ENCODE assay signal across 19 mouse cellular contexts in the genomic region with DNA sequence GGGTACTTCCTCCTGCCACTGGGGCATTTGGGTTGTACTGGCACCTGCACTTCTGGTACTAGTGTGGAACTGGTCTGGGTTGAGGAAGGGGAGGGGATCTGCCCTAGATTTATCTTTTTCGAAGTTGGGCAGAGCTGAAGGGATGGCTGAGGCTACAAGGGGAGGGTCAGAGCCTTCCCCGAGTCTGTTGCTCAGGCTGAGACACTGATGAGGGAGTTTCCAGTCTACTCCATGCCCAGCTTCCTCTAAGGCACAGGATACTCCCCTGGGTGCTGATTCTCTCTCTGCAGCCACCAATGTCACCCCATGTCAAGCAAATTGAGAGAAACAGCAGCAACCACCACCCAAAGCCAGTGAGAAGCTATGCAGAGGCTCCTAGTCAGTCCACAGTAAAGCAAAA. TPM values are rescaled to one million over a fixed set of nuclear protein-coding genes. Genes with fewer than 3 reads are reported as not detected.
DNase-seq lines count a peak whose midpoint lies in the region; ATAC-seq and TF ChIP-seq lines count a peak whose summit lies in the region.
"Had no signal": no experiment of that assay in that cellular context is flagged by ENCODE, and none has a peak within 500 bp of the region (broad histone marks: within the 10 kb centered on the region; RNA-seq: fewer than 3 reads in every experiment).

No protein-coding gene starts in this region.

- 72% methylated on average over 2 of the region's 2 CpGs for WGBS in hindbrain, embryonic 10.5 days
- WGBS in hindbrain, embryonic 11.5 days, result 74% methylated on average over 2 of the region's 2 CpGs
- 59% methylated on average over 2 of the region's 2 CpGs for WGBS in lung, embryonic 16.5 days
- 27% methylated on average over 2 of the region's 2 CpGs for WGBS in liver, embryonic 12.5 days (ENCODE audit: insufficient replicate concordance)

- no peak overlapping the region for H3K9ac ChIP-seq in hindbrain, embryonic 11.5 days (ENCODE audit: low read depth, low read length)
- H3K9ac ChIP-seq in lung, embryonic 16.5 days (ENCODE audit: low read length), result no peak overlapping the region
- H3K9ac ChIP-seq in liver, embryonic 12.5 days, result no peak overlapping the region
- H3K9ac ChIP-seq: forebrain, postnatal 0 days; hindbrain, embryonic 15.5 days; liver, embryonic 14.5 days; midbrain, embryonic 12.5 days had no signal

- peak overlapping the region; percentile 88 for H3K27ac ChIP-seq in gastrocnemius, adult 2 months
- 0 out of 2 replicates have a peak overlapping the region, but pooled peaks have one; percentile 35 for H3K27ac ChIP-seq in hindbrain, embryonic 10.5 days
- H3K27ac ChIP-seq in hindbrain, embryonic 11.5 days (ENCODE audit: low read depth, low read length), result no peak overlapping the region
- peak overlapping the region; percentile 84 for H3K27ac ChIP-seq in lung, embryonic 16.5 days (ENCODE audit: low read length)
- 0 out of 2 replicates have a peak overlapping the region, but pooled peaks have one; percentile 31 for H3K27ac ChIP-seq in liver, embryonic 12.5 days
- H3K27ac ChIP-seq: liver, embryonic 14.5 days; midbrain, embryonic 12.5 days had no signal

- no peaks in the 10 kb centered on the region for H3K36me3 ChIP-seq in hindbrain, embryonic 10.5 days
- H3K36me3 ChIP-seq in hindbrain, embryonic 11.5 days (ENCODE audit: control insufficient read depth, insufficient read depth, low read length), result no peaks in the 10 kb centered on the region
- H3K36me3 ChIP-seq in lung, embryonic 16.5 days (ENCODE audit: control insufficient read depth, insufficient read depth, low read length), result no peaks in the 10 kb centered on the region; the same call in 1 of the 2 replicates
- H3K36me3 ChIP-seq in liver, embryonic 12.5 days, result no peaks in the 10 kb centered on the region
- H3K36me3 ChIP-seq: hindbrain, embryonic 15.5 days; midbrain, embryonic 12.5 days had no signal

- peaks cover 57% of the 10 kb centered on the region for H3K27me3 ChIP-seq in hindbrain, embryonic 10.5 days (ENCODE audit: insufficient read depth, poor library complexity, severe bottlenecking)
- peaks cover 8% of the 10 kb centered on the region for H3K27me3 ChIP-seq in hindbrain, embryonic 11.5 days (ENCODE audit: control insufficient read depth, insufficient read depth, low read length)
- no peaks in the 10 kb centered on the region for H3K27me3 ChIP-seq in lung, embryonic 16.5 days (ENCODE audit: control insufficient read depth, insufficient read depth, low read depth, low read length)
- H3K27me3 ChIP-seq in liver, embryonic 12.5 days (replicated peaks), result peaks cover 62% of the 10 kb centered on the region
- H3K27me3 ChIP-seq: Patski had no signal

- DNase-seq in gastrocnemius, adult 2 months, result no peak
- DNase-seq in gastrocnemius, postnatal 10 days, result no peak
- no peak for DNase-seq in hindbrain, embryonic 10.5 days (ENCODE audit: low spot score)
- no peak for DNase-seq in hindbrain, embryonic 11.5 days (ENCODE audit: low spot score)
- DNase-seq in lung, postnatal 25 days (ENCODE audit: low spot score), result no peak
- DNase-seq: cerebellum, adult 9-10 months; embryo, embryonic 11 days; forebrain, postnatal 0 days; gastrocnemius, postnatal 14 days; right cerebral cortex, postnatal 4 days had no signal

- no peaks in the 10 kb centered on the region for H3K9me3 ChIP-seq in hindbrain, embryonic 10.5 days
- H3K9me3 ChIP-seq in hindbrain, embryonic 11.5 days (ENCODE audit: control insufficient read depth, low read length), result no peaks in the 10 kb centered on the region
- no peaks in the 10 kb centered on the region for H3K9me3 ChIP-seq in lung, embryonic 16.5 days (ENCODE audit: control insufficient read depth, low read length)
- no peaks in the 10 kb centered on the region for H3K9me3 ChIP-seq in liver, embryonic 12.5 days (replicated peaks)
- H3K9me3 ChIP-seq: hindbrain, embryonic 15.5 days; midbrain, embryonic 12.5 days had no signal

- H3K4me2 ChIP-seq in hindbrain, embryonic 11.5 days (replicated peaks; ENCODE audit: low read depth, low read length), result no peak overlapping the region
- H3K4me2 ChIP-seq in lung, embryonic 16.5 days (ENCODE audit: low read depth, low read length), result no peak overlapping the region
- no peak overlapping the region for H3K4me2 ChIP-seq in liver, embryonic 12.5 days
- H3K4me2 ChIP-seq: hindbrain, embryonic 15.5 days; midbrain, embryonic 12.5 days had no signal

- ATAC-seq in hindbrain, embryonic 11.5 days (ENCODE audit: low FRiP score), result no peak
- ATAC-seq in lung, embryonic 16.5 days (ENCODE audit: low read depth), result no peak
- ATAC-seq in liver, embryonic 12.5 days, result no peak
- ATAC-seq in megakaryocyte, adult 5-6 weeks (ENCODE audit: poor library complexity, severe bottlenecking), result no peak
- ATAC-seq: forebrain, postnatal 0 days; Patski had no signal

- no peak for TF ChIP-seq CTCF in gastrocnemius, adult 2 months (IDR thresholded peaks at IDR 0.05)

- peak overlapping the region; percentile 83 for H3K4me3 ChIP-seq in gastrocnemius, adult 2 months
- no peak overlapping the region for H3K4me3 ChIP-seq in hindbrain, embryonic 10.5 days
- no peak overlapping the region for H3K4me3 ChIP-seq in hindbrain, embryonic 11.5 days (ENCODE audit: low read depth, low read length)
- H3K4me3 ChIP-seq in lung, embryonic 16.5 days (ENCODE audit: low read length), result no peak overlapping the region
- no peak overlapping the region for H3K4me3 ChIP-seq in liver, embryonic 12.5 days
- H3K4me3 ChIP-seq: erythroblast, embryonic 14.5 days; hindbrain, embryonic 15.5 days; midbrain, embryonic 12.5 days; myocyte had no signal

- H3K4me1 ChIP-seq in hindbrain, embryonic 10.5 days (replicated peaks), result peaks cover 21% of the 10 kb centered on the region
- no peaks in the 10 kb centered on the region for H3K4me1 ChIP-seq in hindbrain, embryonic 11.5 days (replicated peaks; ENCODE audit: control insufficient read depth, insufficient read depth, low read length)
- H3K4me1 ChIP-seq in lung, embryonic 16.5 days (replicated peaks; ENCODE audit: control insufficient read depth, insufficient read depth, low read length), result peaks cover 19% of the 10 kb centered on the region
- peaks cover 13% of the 10 kb centered on the region for H3K4me1 ChIP-seq in liver, embryonic 12.5 days

- intact Hi-C loops in gastrocnemius, adult 2 months (cut with DNase I), result no loop called here

RNA-seq across cellular contexts. Expression of a gene that starts 10.4 kb away (rescaled TPM):
- total RNA-seq in gastrocnemius, adult 2 months (2021), result 1 to 10 TPM; 3.8 to 4.8 TPM
- total RNA-seq in gastrocnemius, postnatal 10 days (2021), result 10 to 100 TPM; 12.6 to 12.9 TPM
- polyA plus RNA-seq in hindbrain, embryonic 10.5 days (2016; fragmentation: Nextera tagmentation; extraction: Ambion mirVana), result 4.7 and 5.8 TPM in 2 replicates
- polyA plus RNA-seq in hindbrain, embryonic 11.5 days (2014; fragmentation: Nextera tagmentation; extraction: Ambion mirVana), result 2.7 and 2.9 TPM in 2 replicates
- 14.6 and 17.8 TPM in 2 replicates for polyA plus RNA-seq in lung, embryonic 16.5 days (2015; fragmentation: Nextera tagmentation; extraction: Ambion mirVana)
- polyA plus RNA-seq in liver, embryonic 12.5 days (2016; fragmentation: Nextera tagmentation; extraction: Ambion mirVana), result 3.0 and 3.1 TPM in 2 replicates
- total RNA-seq in megakaryocyte, adult 5-6 weeks (2015), result 0.09 TPM in 1 of 2 replicates, not detected in the other
- not detected in 2 replicates for total RNA-seq in megakaryocyte, adult 5-6 weeks (2017)
- polyA plus RNA-seq: myocyte had no signal

RNA-seq across cellular contexts. Expression of a gene that starts 15.0 kb away (rescaled TPM):
- 10 to 100 TPM; 30.1 to 90.4 TPM for total RNA-seq in gastrocnemius, adult 2 months (2021)
- total RNA-seq in gastrocnemius, postnatal 10 days (2021), result 10 to 100 TPM in 1 of 2 experiments, 1 to 10 TPM in 1; 7.0 to 18.8 TPM
- 0.67 and 0.81 TPM in 2 replicates for polyA plus RNA-seq in hindbrain, embryonic 10.5 days (2016; fragmentation: Nextera tagmentation; extraction: Ambion mirVana)
- 0.46 and 1.4 TPM in 2 replicates for polyA plus RNA-seq in hindbrain, embryonic 11.5 days (2014; fragmentation: Nextera tagmentation; extraction: Ambion mirVana)
- polyA plus RNA-seq in lung, embryonic 16.5 days (2015; fragmentation: Nextera tagmentation; extraction: Ambion mirVana), result 1.1 and 1.7 TPM in 2 replicates
- 1.0 and 1.4 TPM in 2 replicates for polyA plus RNA-seq in liver, embryonic 12.5 days (2016; fragmentation: Nextera tagmentation; extraction: Ambion mirVana)
- 0.39 and 1.1 TPM in 2 replicates for total RNA-seq in megakaryocyte, adult 5-6 weeks (2015)
- total RNA-seq in megakaryocyte, adult 5-6 weeks (2017), result 0.51 and 1.3 TPM in 2 replicates

RNA-seq across cellular contexts. Expression of a gene that starts 47.5 kb away (rescaled TPM):
- total RNA-seq in gastrocnemius, adult 2 months (2021), result 10 to 100 TPM; 10.9 to 11.7 TPM
- total RNA-seq in gastrocnemius, postnatal 10 days (2021), result 1 to 10 TPM; 9.7 to 9.9 TPM
- 23.1 and 26.7 TPM in 2 replicates for polyA plus RNA-seq in hindbrain, embryonic 10.5 days (2016; fragmentation: Nextera tagmentation; extraction: Ambion mirVana)
- 8.5 and 10.9 TPM in 2 replicates for polyA plus RNA-seq in hindbrain, embryonic 11.5 days (2014; fragmentation: Nextera tagmentation; extraction: Ambion mirVana)
- polyA plus RNA-seq in lung, embryonic 16.5 days (2015; fragmentation: Nextera tagmentation; extraction: Ambion mirVana), result 18.8 and 19.5 TPM in 2 replicates
- 9.8 and 10.3 TPM in 2 replicates for polyA plus RNA-seq in liver, embryonic 12.5 days (2016; fragmentation: Nextera tagmentation; extraction: Ambion mirVana)
- total RNA-seq in megakaryocyte, adult 5-6 weeks (2015), result 8.9 and 9.0 TPM in 2 replicates
- 19.6 and 21.2 TPM in 2 replicates for total RNA-seq in megakaryocyte, adult 5-6 weeks (2017)
